ENCODE assay signal across 8 mouse cellular contexts in genomic region chr8:108748851-108749376, GRCm38 (mm10).
DNase-seq lines count a peak whose midpoint lies in the region; ATAC-seq and TF ChIP-seq lines count a peak whose summit lies in the region.

No protein-coding gene starts in this region.

- peaks cover 5% of the 10 kb centered on the region; the same call in 1 of the 2 replicates for H3K4me1 ChIP-seq in thymus, adult 2 months (replicated peaks; ENCODE audit: control insufficient read depth, insufficient read depth, low read length)
- H3K4me1 ChIP-seq in megakaryocyte, embryonic 14.5 days, result peaks cover 44% of the 10 kb centered on the region

- peak; percentile 97 for DNase-seq in heart, adult 11 months
- no peak for DNase-seq in heart, postnatal 25 days (ENCODE audit: low spot score)
- DNase-seq in thymus, postnatal 14 days, result peak; percentile 13
- DNase-seq in thymus, adult 2 months, result no peak
- no peak for DNase-seq in ovary, postnatal 14 days (ENCODE audit: low spot score)

- peak; percentile 96 to 97 for ATAC-seq in hematopoietic stem cell, adult 5-6 weeks (replicated peaks in 1 of 2; ENCODE audit: insufficient read depth in 1 of 2, low FRiP score in 2 of 2, low TSS enrichment in 1 of 2, low read depth in 1 of 2, poor library complexity in 2 of 2, severe bottlenecking in 2 of 2)
- no peak for ATAC-seq in cerebellum, adult (ENCODE audit: insufficient number of reproducible peaks, low FRiP score, low TSS enrichment)

- H3K4me3 ChIP-seq in thymus, adult 2 months (ENCODE audit: control insufficient read depth, insufficient read depth, low read length), result no peak overlapping the region
- peak overlapping the region; percentile 88 for H3K4me3 ChIP-seq in megakaryocyte, embryonic 14.5 days (replicated peaks)

- no peaks in the 10 kb centered on the region for H3K27me3 ChIP-seq in thymus, adult 2 months (ENCODE audit: control insufficient read depth, insufficient read depth, low read length)
- peaks cover 19% of the 10 kb centered on the region for H3K27me3 ChIP-seq in megakaryocyte, embryonic 14.5 days (replicated peaks)

- H3K27ac ChIP-seq in thymus, adult 2 months (ENCODE audit: control insufficient read depth, insufficient read depth, low read length), result no peak overlapping the region

- TF ChIP-seq CTCF in thymus, adult 2 months (IDR thresholded peaks at IDR 0.05; ENCODE audit: borderline replicate concordance, control insufficient read depth, extremely low read depth, insufficient read depth, low read length, poor library complexity), result no peak

- no peaks in the 10 kb centered on the region for H3K9me3 ChIP-seq in megakaryocyte, embryonic 14.5 days

- WGBS in thymus, adult 2 months, result 3% methylated on average over 6 of the region's 6 CpGs

- TF ChIP-seq POLR2A in thymus, adult 2 months (IDR thresholded peaks at IDR 0.05; ENCODE audit: control insufficient read depth, extremely low read depth, insufficient read depth, low read length, poor library complexity), result no peak

- no peaks in the 10 kb centered on the region for H3K36me3 ChIP-seq in thymus, adult 2 months (ENCODE audit: control insufficient read depth, insufficient read depth, low read length)
- H3K36me3 ChIP-seq in megakaryocyte, embryonic 14.5 days (replicated peaks; ENCODE audit: low read length), result no peaks in the 10 kb centered on the region

- intact Hi-C loops in heart, postnatal 25 days (cut with DNase I), result no loop called here

Comparison
In these comparisons a context has a peak if more than half of its experiments do, and no peak if none do; other contexts are left out.
1. DNase-seq: peak in heart, adult 11 months (single experiment) and thymus, postnatal 14 days (single experiment); none in heart, postnatal 25 days (single experiment), thymus, adult 2 months (single experiment) and ovary, postnatal 14 days (single experiment).